ENCODE assay signal across 8 mouse cellular contexts in the genomic region with DNA sequence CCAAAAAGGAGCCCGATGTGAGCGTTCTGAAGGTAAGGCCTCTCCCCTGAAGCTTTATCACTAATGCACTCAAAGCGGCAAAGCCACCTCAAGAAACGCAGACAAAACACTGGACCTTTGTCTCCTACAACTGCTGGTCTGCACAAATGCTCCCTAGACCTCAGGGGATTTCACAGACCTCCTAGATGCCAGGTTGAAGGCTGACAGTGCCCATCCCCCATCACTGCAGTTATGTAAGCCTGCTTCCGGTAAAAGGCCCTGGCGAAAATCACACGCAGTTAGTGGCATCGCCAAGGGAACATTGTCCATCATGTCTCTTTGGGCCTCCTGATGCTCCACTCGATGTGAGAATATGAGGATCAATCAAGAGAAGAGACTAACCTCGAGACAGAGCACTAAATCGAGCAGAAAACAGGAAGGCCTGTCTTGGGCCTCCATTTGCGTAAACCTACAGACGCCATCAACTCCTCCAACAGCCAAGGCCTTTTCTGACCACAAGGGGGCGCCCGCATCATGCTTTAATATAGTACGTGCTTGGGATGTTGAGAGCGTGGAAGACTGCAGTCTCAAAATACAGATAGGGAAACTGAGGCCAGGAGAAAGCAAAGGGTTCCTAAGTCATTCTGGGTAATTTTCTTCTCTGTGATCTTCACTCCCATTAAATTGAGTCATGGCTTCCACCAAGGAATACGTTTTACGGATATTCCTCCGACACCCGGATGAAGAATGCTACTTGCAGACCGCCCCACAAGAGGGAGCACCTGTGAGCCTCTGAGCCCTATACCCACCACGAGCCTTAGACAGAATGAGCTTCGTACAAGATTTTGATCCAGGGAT.
DNase-seq lines count a peak whose midpoint lies in the region; ATAC-seq and TF ChIP-seq lines count a peak whose summit lies in the region.

No protein-coding gene starts in this region.

- peak; percentile 93 for DNase-seq in adrenal gland, postnatal 14 days
- DNase-seq in embryonic facial prominence, embryonic 10.5 days (ENCODE audit: low spot score), result peak; percentile 88
- DNase-seq in left cerebral cortex, postnatal 36 days (ENCODE audit: low spot score in 2 of 2), result peak; percentile 85 to 89
- peak; percentile 99 for DNase-seq in midbrain, embryonic 11.5 days (ENCODE audit: low spot score, missing footprints)
- DNase-seq in right cerebral cortex, postnatal 4 days, result peak; percentile 93
- peak; percentile 79 for DNase-seq in yolk sac, embryonic 10.5 days (ENCODE audit: low spot score)

- peak overlapping the region; percentile 37; the same call in 1 of the 2 replicates for H3K27ac ChIP-seq in embryonic facial prominence, embryonic 10.5 days (replicated peaks)
- no peak overlapping the region for H3K27ac ChIP-seq in intestine, postnatal 0 days (ENCODE audit: low read depth, low read length)
- no peak overlapping the region for H3K27ac ChIP-seq in midbrain, embryonic 11.5 days (ENCODE audit: low read depth, low read length)

- intact Hi-C loops in left cerebral cortex, postnatal 36 days (cut with DNase I), result loop anchor here (1.0 to 5.0 kb wide), 3 partner anchors 85 to 250 kb away; no protein-coding TSS in a partner anchor

- H3K4me3 ChIP-seq in embryonic facial prominence, embryonic 10.5 days, result peak overlapping the region; percentile 46
- H3K4me3 ChIP-seq in intestine, postnatal 0 days (ENCODE audit: low read depth, low read length), result no peak overlapping the region
- peak overlapping the region; percentile 9; the same call in 1 of the 2 replicates for H3K4me3 ChIP-seq in midbrain, embryonic 11.5 days (ENCODE audit: low read depth, low read length)

- H3K36me3 ChIP-seq in embryonic facial prominence, embryonic 10.5 days (replicated peaks), result no peaks in the 10 kb centered on the region
- no peaks in the 10 kb centered on the region for H3K36me3 ChIP-seq in intestine, postnatal 0 days (ENCODE audit: control insufficient read depth, insufficient read depth)
- H3K36me3 ChIP-seq in midbrain, embryonic 11.5 days (ENCODE audit: control insufficient read depth, insufficient read depth, low read length), result no peaks in the 10 kb centered on the region

- H3K4me1 ChIP-seq in embryonic facial prominence, embryonic 10.5 days, result no peaks in the 10 kb centered on the region
- no peaks in the 10 kb centered on the region for H3K4me1 ChIP-seq in intestine, postnatal 0 days (replicated peaks; ENCODE audit: control insufficient read depth, insufficient read depth, low read length)
- H3K4me1 ChIP-seq in midbrain, embryonic 11.5 days (ENCODE audit: control insufficient read depth, insufficient read depth, low read length), result no peaks in the 10 kb centered on the region

- TF ChIP-seq CTCF in intestine, postnatal 0 days (IDR thresholded peaks at IDR 0.05; ENCODE audit: low read depth), result peak; percentile 87

- 0 out of 2 replicates have a peak, but pooled peaks cover 3% of the 10 kb centered on the region for H3K27me3 ChIP-seq in embryonic facial prominence, embryonic 10.5 days (replicated peaks; ENCODE audit: low read depth, poor library complexity, severe bottlenecking)
- no peaks in the 10 kb centered on the region for H3K27me3 ChIP-seq in intestine, postnatal 0 days (replicated peaks; ENCODE audit: control insufficient read depth, insufficient read depth, low read length)
- no peaks in the 10 kb centered on the region for H3K27me3 ChIP-seq in midbrain, embryonic 11.5 days (ENCODE audit: control insufficient read depth, insufficient read depth, low read length)

- peak; percentile 79 for ATAC-seq in granulocyte monocyte progenitor cell, adult 5-6 weeks (replicated peaks; ENCODE audit: poor library complexity, severe bottlenecking)
- ATAC-seq in intestine, postnatal 0 days, result peak; percentile 84
- peak; percentile 93 for ATAC-seq in midbrain, embryonic 11.5 days (ENCODE audit: low FRiP score)

- H3K9ac ChIP-seq in intestine, postnatal 0 days (ENCODE audit: low read depth, low read length), result no peak overlapping the region
- no peak overlapping the region; the same call in 1 of the 2 replicates for H3K9ac ChIP-seq in midbrain, embryonic 11.5 days (ENCODE audit: low read length)

- H3K9me3 ChIP-seq in embryonic facial prominence, embryonic 10.5 days, result no peaks in the 10 kb centered on the region
- H3K9me3 ChIP-seq in intestine, postnatal 0 days (ENCODE audit: control insufficient read depth), result no peaks in the 10 kb centered on the region
- no peaks in the 10 kb centered on the region for H3K9me3 ChIP-seq in midbrain, embryonic 11.5 days (ENCODE audit: control insufficient read depth, low read length)

- peak overlapping the region; percentile 54 for H3K4me2 ChIP-seq in intestine, postnatal 0 days (replicated peaks; ENCODE audit: low read depth)
- H3K4me2 ChIP-seq in midbrain, embryonic 11.5 days, result peak overlapping the region; percentile 23

- WGBS in embryonic facial prominence, embryonic 10.5 days, result 34% methylated on average over 24 of the region's 24 CpGs
- WGBS in intestine, postnatal 0 days, result 34% methylated on average over 24 of the region's 24 CpGs
- 36% methylated on average over 24 of the region's 24 CpGs for WGBS in midbrain, embryonic 11.5 days
